Mouse (Mus musculus): Measurements from ENCODE around the gene Efcab3.

- TF ChIP-seq POLR2A (IDR thresholded peaks at IDR 0.05; ENCODE audit: insufficient read depth, low read depth, low read length) (no peak), CTCF (IDR thresholded peaks at IDR 0.05) (no peak)
These were observed 89.0 kb downstream of the Efcab3 start for GRCm38 (mm10) chr11:105152357-105152899.

Data from heart, adult 2 months (tissue).